Mouse (Mus musculus) left cerebral cortex, postnatal 14 days (tissue): ENCODE measurements at regions not wholly inside any gene's neighbourhood (a gene's known extent, or its start where the extent isn't known, plus 50 kb on each side); places are given as distances from the start of the nearest gene placed in this dataset.
"Not testable (repeated sequence)": the region's sequence is repeated elsewhere in the genome, so short reads cannot be mapped to it uniquely, and the experiment has no call there.

Experiments
- DNase-seq, 2 experiments: peaks; one replicate each; pipeline ENCODE4 v3.0.0; 2021 to 2022; ENCODE audit warnings: low spot score in 2 of 2, mixed read lengths in 1 of 2
- intact Hi-C: fragments of 180-260 bp; cut with DNase I; formaldehyde crosslinking; loops from one replicate; pipeline ENCODE4 v1.15.1; 2025

- peak in 1 of 2 experiments; percentile 22 for DNase-seq
- intact Hi-C loops: no loop called here
Measured at GRCm38 (mm10) chr5:82733707-82734106, 621.3 kb downstream of the Tecrl start.

- peak in 1 of 2 experiments; percentile 26 for DNase-seq
- intact Hi-C loops: no loop called here
Measured at GRCm38 (mm10) chr5:82728240-82728639, 626.8 kb downstream of the Tecrl start.

- DNase-seq: no peak
- intact Hi-C loops: no loop called here
Measured at GRCm38 (mm10) chr5:82727250-82728003, 627.6 kb downstream of the Tecrl start.

GRCm38 (mm10) chr5:82715705-82716104, 639.3 kb downstream of the Tecrl start:
- DNase-seq: no peak
- intact Hi-C loops: no loop called here

GRCm38 (mm10) chr5:82699666-82700065, 655.3 kb downstream of the Tecrl start:
- DNase-seq, intact Hi-C loops: not testable (repeated sequence)

- DNase-seq: no peak
- intact Hi-C loops: no loop called here
Measured at GRCm38 (mm10) chr5:82698942-82699341, 656.1 kb downstream of the Tecrl start.

- intact Hi-C loops: no loop called here
- DNase-seq: no peak
Measured at GRCm38 (mm10) chr5:82683437-82683836, 671.6 kb downstream of the Tecrl start.

- no peak for DNase-seq
- intact Hi-C loops: no loop called here
Measured at GRCm38 (mm10) chr5:82664121-82664520, 690.9 kb downstream of the Tecrl start.

- intact Hi-C loops, DNase-seq: not testable (repeated sequence)
Measured at GRCm38 (mm10) chr5:82653637-82654036, 701.4 kb downstream of the Tecrl start.

- intact Hi-C loops: no loop called here
- no peak for DNase-seq
Measured at GRCm38 (mm10) chr5:82620056-82620455, 734.9 kb downstream of the Tecrl start.
